Mouse (Mus musculus): Measurements from ENCODE around the gene Ccdc159. TPM values are rescaled to one million over a fixed set of nuclear protein-coding genes. Genes with fewer than 3 reads are reported as not detected.

Ccdc159 gene
- polyA plus RNA-seq (2014; fragmentation: Illumina TruSeq; extraction: RNeasy Lipid Tissue Mini Kit (QIAGEN cat#74804); ENCODE audit: low read depth, low replicate concordance): 8.7 TPM

DNA sequence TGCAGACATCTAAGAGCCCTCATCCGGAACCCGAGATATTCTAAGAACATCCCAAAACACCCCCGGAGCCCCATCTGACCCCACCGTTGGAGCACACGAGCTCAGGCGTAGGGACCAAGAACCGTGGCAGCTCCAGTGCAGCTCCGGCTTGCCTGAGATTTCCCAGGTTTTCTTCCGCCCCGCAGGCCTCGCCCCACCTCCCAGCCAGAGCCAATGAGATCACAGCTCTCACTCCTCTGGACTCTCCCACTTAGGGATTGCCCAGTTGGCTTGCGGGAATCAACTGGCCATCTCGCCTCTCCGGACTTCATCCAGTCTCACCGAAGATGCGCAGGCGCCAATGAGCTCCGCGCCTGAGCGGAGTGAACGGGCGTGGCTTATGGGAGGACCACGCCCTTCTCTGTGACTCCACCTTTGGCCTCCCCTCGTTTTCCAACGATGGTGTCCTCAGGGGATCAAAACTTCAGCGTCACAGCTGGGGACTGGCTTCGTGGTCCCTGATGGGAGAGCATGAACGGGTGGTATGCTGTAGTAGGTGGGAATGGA is at the start of gene Ccdc159, which contains the start of gene Tmem205:
Ccdc159 (plus strand) TSS at position 264 of the 546 bp plus-strand sequence.
Tmem205 (minus strand) TSS at position 349 of the 546 bp plus-strand sequence.

DNA sequence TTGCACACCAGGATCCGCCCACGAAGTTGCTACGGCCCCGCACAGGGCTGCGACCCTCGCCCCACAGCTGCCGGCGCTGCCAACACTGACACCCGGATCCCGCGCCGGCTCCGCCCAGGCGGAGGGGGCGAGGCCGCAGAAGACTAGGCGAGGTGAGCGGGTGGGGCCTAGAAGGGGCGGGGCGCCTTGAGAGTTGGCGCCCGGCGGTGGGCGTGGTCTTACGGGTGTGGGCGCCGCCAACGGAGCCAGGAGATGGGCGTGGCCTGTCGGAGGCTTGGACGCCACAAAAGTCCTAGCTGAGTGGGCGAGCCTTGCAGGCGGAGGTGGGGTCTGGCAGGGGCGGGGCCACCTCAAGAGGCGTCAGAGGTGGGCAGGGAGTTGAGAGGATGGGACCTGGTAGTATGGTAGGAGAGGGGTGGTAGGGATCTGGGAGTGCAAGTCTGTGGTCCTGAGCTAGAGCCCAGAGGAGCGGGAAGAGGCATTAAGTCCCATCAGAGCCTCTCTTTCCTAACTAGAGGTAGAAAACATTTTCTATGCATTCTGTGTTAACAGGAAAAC is 9.2 kb upstream of the Ccdc159 start, which contains the start of gene Rab3d:
Rab3d (minus strand) TSS at position 158 of the 558 bp plus-strand sequence.

DNA sequence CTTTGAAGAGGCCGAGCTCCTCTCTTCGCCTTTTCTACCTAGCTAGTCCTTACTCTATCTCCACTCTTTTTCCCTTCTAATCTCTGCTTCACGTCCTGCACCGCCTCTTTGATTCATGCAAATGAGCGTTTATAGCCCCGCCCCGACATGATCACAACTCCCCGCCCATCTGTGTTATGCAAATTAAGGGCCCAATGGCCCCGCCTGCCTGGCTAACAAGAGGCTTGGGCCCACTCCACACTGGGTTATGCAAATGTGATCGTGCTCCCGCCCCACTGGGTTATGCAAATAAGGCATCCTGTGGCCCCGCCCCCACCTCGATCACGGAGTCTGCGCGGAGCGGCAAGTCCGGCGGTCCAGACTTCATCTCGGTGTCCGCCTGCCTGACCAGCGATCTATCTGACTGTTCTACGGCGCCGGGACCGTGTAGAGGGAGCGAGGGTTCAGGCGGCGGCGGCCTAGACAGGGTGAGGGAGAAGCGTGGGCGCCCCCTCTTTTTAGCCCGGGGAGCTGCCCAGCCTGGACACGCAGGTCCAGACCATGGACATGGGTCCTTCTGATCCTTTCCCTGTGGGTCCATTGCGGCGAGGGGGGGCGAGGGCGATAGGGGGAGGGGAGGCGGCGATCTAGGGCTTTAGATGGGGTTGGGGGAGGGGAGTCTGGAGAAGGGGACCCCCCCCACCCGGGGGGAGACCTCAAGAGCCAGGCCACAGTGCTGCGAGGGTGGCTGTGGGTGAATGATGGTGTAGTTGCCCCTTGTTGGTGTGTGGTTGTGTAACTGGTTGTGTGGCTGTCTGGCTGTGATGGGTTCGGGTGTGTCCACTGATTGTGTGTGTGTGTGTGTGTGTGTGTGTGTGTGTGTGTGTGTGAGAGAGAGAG is 9.7 kb downstream of the Ccdc159 start, which contains the start of gene Plppr2:
Plppr2 (plus strand) TSS at position 342 of the 879 bp plus-strand sequence.

DNA sequence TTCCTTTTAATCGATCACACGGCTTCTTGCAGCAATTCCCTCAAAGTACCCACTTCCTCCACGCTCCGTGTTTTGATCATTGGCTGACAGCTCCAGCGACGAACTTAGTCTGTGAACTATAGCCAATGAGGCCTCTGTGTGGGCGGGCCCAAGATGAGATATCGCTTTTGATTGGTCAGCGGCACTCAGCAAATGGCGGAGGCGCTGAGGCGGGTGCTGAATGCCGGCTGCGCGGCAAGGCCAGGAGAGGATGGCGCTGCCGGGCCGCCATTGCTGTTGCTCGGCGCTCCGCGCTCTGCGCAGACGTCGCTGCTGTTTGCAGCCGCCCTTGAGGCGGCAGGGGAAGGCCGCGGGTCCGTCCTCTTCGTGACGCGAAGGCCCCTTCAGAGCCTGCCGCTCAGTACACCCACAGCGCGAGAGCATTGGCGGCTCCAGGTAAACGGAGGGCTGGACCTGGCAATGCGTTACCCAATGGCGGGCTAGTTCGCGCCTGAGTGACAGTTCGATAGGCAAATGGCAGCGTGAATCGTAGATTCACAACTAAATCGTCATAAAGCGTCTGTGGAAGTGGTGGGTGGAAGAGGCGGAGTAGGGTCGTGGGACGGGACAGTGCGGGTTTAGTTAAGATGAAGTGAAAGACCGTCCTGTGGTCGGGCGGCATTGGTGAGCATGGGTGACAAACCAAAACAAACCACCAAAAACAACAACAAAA is 28.5 kb downstream of the Ccdc159 start, which contains the start of gene Swsap1:
Swsap1 (plus strand) TSS at position 186 of the 712 bp plus-strand sequence.

DNA sequence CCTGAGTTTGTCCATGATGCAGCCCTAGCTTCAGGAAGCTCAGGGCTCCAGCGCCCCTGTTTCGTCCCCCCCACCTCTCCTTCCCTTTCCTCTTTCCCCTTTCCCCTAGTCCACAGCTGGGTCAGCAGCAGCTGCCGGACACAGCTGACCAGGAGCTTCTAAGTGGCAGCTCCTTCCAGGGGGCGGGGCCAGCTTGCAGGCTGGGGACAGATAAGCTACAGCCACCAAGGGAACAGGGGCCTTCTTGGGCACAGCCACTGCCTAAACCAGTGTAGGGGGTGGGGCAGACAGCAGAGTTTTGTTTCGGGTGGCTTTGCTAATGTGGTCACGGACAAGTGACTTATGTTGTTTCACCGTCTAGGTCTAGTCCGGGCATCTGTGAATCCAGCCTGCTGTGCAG is 36.1 kb downstream of the Ccdc159 start, which contains the start of gene Epor:
Epor (minus strand) TSS at position 90 of the 400 bp plus-strand sequence.

Other genes with a start within 250 kb of the Ccdc159 start
- gene Ldlr, start 204.0 kb upstream of the Ccdc159 start, polyA plus RNA-seq (2014; fragmentation: Illumina TruSeq; extraction: RNeasy Lipid Tissue Mini Kit (QIAGEN cat#74804); ENCODE audit: low read depth, low replicate concordance): 20.8 TPM
- gene Spc24, start 167.2 kb upstream of the Ccdc159 start, polyA plus RNA-seq (2014; fragmentation: Illumina TruSeq; extraction: RNeasy Lipid Tissue Mini Kit (QIAGEN cat#74804); ENCODE audit: low read depth, low replicate concordance): 2.0 TPM
- 19.9 TPM for gene Kank2, start 128.7 kb upstream of the Ccdc159 start, polyA plus RNA-seq (2014; fragmentation: Illumina TruSeq; extraction: RNeasy Lipid Tissue Mini Kit (QIAGEN cat#74804); ENCODE audit: low read depth, low replicate concordance)
- 3.0 TPM for gene Angptl8, start 92.0 kb upstream of the Ccdc159 start, polyA plus RNA-seq (2014; fragmentation: Illumina TruSeq; extraction: RNeasy Lipid Tissue Mini Kit (QIAGEN cat#74804); ENCODE audit: low read depth, low replicate concordance)
- 30.9 TPM for gene Dock6, start 74.8 kb upstream of the Ccdc159 start, polyA plus RNA-seq (2014; fragmentation: Illumina TruSeq; extraction: RNeasy Lipid Tissue Mini Kit (QIAGEN cat#74804); ENCODE audit: low read depth, low replicate concordance)
- gene Rab3d, start 9.3 kb upstream of the Ccdc159 start, polyA plus RNA-seq (2014; fragmentation: Illumina TruSeq; extraction: RNeasy Lipid Tissue Mini Kit (QIAGEN cat#74804); ENCODE audit: low read depth, low replicate concordance): 36.3 TPM
- gene Tmem205, start 85 bp downstream of the Ccdc159 start, polyA plus RNA-seq (2014; fragmentation: Illumina TruSeq; extraction: RNeasy Lipid Tissue Mini Kit (QIAGEN cat#74804); ENCODE audit: low read depth, low replicate concordance): 141 TPM
- 7.7 TPM for gene Plppr2, start 9.6 kb downstream of the Ccdc159 start, polyA plus RNA-seq (2014; fragmentation: Illumina TruSeq; extraction: RNeasy Lipid Tissue Mini Kit (QIAGEN cat#74804); ENCODE audit: low read depth, low replicate concordance)
- gene Swsap1, start 28.3 kb downstream of the Ccdc159 start, polyA plus RNA-seq (2014; fragmentation: Illumina TruSeq; extraction: RNeasy Lipid Tissue Mini Kit (QIAGEN cat#74804); ENCODE audit: low read depth, low replicate concordance): 15.6 TPM
- 4.1 TPM for gene Epor, start 36.0 kb downstream of the Ccdc159 start, polyA plus RNA-seq (2014; fragmentation: Illumina TruSeq; extraction: RNeasy Lipid Tissue Mini Kit (QIAGEN cat#74804); ENCODE audit: low read depth, low replicate concordance)
- gene Rgl3, start 62.0 kb downstream of the Ccdc159 start, polyA plus RNA-seq (2014; fragmentation: Illumina TruSeq; extraction: RNeasy Lipid Tissue Mini Kit (QIAGEN cat#74804); ENCODE audit: low read depth, low replicate concordance): 23.4 TPM
- gene Ccdc151, start 75.2 kb downstream of the Ccdc159 start, polyA plus RNA-seq (2014; fragmentation: Illumina TruSeq; extraction: RNeasy Lipid Tissue Mini Kit (QIAGEN cat#74804); ENCODE audit: low read depth, low replicate concordance): 2.1 TPM
- gene Prkcsh, start 75.3 kb downstream of the Ccdc159 start, polyA plus RNA-seq (2014; fragmentation: Illumina TruSeq; extraction: RNeasy Lipid Tissue Mini Kit (QIAGEN cat#74804); ENCODE audit: low read depth, low replicate concordance): 107 TPM
- gene Elavl3, start 124.6 kb downstream of the Ccdc159 start, polyA plus RNA-seq (2014; fragmentation: Illumina TruSeq; extraction: RNeasy Lipid Tissue Mini Kit (QIAGEN cat#74804); ENCODE audit: low read depth, low replicate concordance): 0.05 TPM
- not detected for gene Gm49318, start 143.8 kb downstream of the Ccdc159 start, polyA plus RNA-seq (2014; fragmentation: Illumina TruSeq; extraction: RNeasy Lipid Tissue Mini Kit (QIAGEN cat#74804); ENCODE audit: low read depth, low replicate concordance)
- gene Zfp653, start 143.9 kb downstream of the Ccdc159 start, polyA plus RNA-seq (2014; fragmentation: Illumina TruSeq; extraction: RNeasy Lipid Tissue Mini Kit (QIAGEN cat#74804); ENCODE audit: low read depth, low replicate concordance): 7.2 TPM
- 26.5 TPM for gene Ecsit, start 158.0 kb downstream of the Ccdc159 start, polyA plus RNA-seq (2014; fragmentation: Illumina TruSeq; extraction: RNeasy Lipid Tissue Mini Kit (QIAGEN cat#74804); ENCODE audit: low read depth, low replicate concordance)
- 56.7 TPM for gene Cnn1, start 171.7 kb downstream of the Ccdc159 start, polyA plus RNA-seq (2014; fragmentation: Illumina TruSeq; extraction: RNeasy Lipid Tissue Mini Kit (QIAGEN cat#74804); ENCODE audit: low read depth, low replicate concordance)
- gene Elof1, start 189.7 kb downstream of the Ccdc159 start, polyA plus RNA-seq (2014; fragmentation: Illumina TruSeq; extraction: RNeasy Lipid Tissue Mini Kit (QIAGEN cat#74804); ENCODE audit: low read depth, low replicate concordance): 111 TPM
- 206 TPM for gene Acp5, start 208.2 kb downstream of the Ccdc159 start, polyA plus RNA-seq (2014; fragmentation: Illumina TruSeq; extraction: RNeasy Lipid Tissue Mini Kit (QIAGEN cat#74804); ENCODE audit: low read depth, low replicate concordance)
- 59.1 TPM for gene Pigyl, start 229.4 kb downstream of the Ccdc159 start, polyA plus RNA-seq (2014; fragmentation: Illumina TruSeq; extraction: RNeasy Lipid Tissue Mini Kit (QIAGEN cat#74804); ENCODE audit: low read depth, low replicate concordance)